In the genomic region with DNA sequence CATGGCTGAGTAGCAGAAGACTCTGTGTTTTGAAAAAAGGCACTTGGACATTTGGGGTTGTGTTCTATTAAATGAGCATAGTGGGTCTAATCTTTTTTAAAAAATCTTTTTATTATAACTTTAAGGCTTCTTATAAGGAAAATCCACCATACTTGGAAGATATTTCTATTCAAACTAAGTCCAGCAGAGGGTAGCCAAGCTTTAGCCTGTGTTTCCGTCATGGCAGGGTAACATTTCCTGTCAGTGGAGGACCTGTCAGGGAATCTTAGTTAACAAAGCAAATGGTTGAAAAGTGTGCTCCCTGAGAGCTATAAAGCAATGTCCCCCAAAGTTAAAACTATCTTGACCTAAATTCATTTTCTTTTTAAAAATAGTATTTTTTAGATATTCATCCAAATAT, we compare ENCODE assay signal across 10 mouse cellular contexts. TPM values are rescaled to one million over a fixed set of nuclear protein-coding genes. Genes with fewer than 3 reads are reported as not detected.
DNase-seq lines count a peak whose midpoint lies in the region; ATAC-seq and TF ChIP-seq lines count a peak whose summit lies in the region.
"Had no signal": no experiment of that assay in that cellular context is flagged by ENCODE, and none has a peak within 500 bp of the region (broad histone marks: within the 10 kb centered on the region; RNA-seq: fewer than 3 reads in every experiment).

No protein-coding gene starts in this region.

- no peak overlapping the region for H3K4me2 ChIP-seq in embryonic facial prominence, embryonic 11.5 days (ENCODE audit: low read depth, low read length)
- H3K4me2 ChIP-seq: forebrain, embryonic 13.5 days had no signal

- no peak overlapping the region for H3K4me3 ChIP-seq in embryonic facial prominence, embryonic 11.5 days (ENCODE audit: low read depth, low read length)
- H3K4me3 ChIP-seq in embryonic facial prominence, embryonic 10.5 days, result no peak overlapping the region
- H3K4me3 ChIP-seq in layer of hippocampus, adult 2 months, result no peak overlapping the region
- H3K4me3 ChIP-seq: forebrain, embryonic 13.5 days had no signal

- H3K9ac ChIP-seq in embryonic facial prominence, embryonic 11.5 days (replicated peaks; ENCODE audit: low read length), result no peak overlapping the region
- H3K9ac ChIP-seq: forebrain, embryonic 13.5 days had no signal

- TF ChIP-seq CTCF in layer of hippocampus, adult 2 months (conservative IDR thresholded peaks at IDR 0.05), result peak; percentile 56
- peak; percentile 46; the same call in 1 of the 2 replicates for TF ChIP-seq CTCF in brain, embryonic 14.5 days (IDR thresholded peaks at IDR 0.05; ENCODE audit: borderline replicate concordance, extremely low read depth, insufficient read depth, insufficient read length)

- DNase-seq in embryonic facial prominence, embryonic 11.5 days (ENCODE audit: low spot score), result peak; percentile 42
- no peak for DNase-seq in embryonic facial prominence, embryonic 10.5 days (ENCODE audit: low spot score)
- no peak for DNase-seq in layer of hippocampus, adult 2 months (ENCODE audit: low spot score in 2 of 2)
- no peak for DNase-seq in layer of hippocampus, postnatal 10 days (ENCODE audit: low spot score in 2 of 2)
- DNase-seq in 3T3-L1 (ENCODE audit: low read depth, low spot score), result peak; percentile 65
- DNase-seq in brain, embryonic 14.5 days (ENCODE audit: low read depth), result peak; percentile 56
- no peak for DNase-seq in spleen, postnatal 10 days (ENCODE audit: low spot score in 2 of 2)
- DNase-seq in thymus, postnatal 14 days, result no peak
- DNase-seq: kidney, postnatal 4 days had no signal

- H3K9me3 ChIP-seq in embryonic facial prominence, embryonic 11.5 days (replicated peaks; ENCODE audit: control insufficient read depth, low read length), result no peaks in the 10 kb centered on the region
- no peaks in the 10 kb centered on the region for H3K9me3 ChIP-seq in embryonic facial prominence, embryonic 10.5 days
- H3K9me3 ChIP-seq: forebrain, embryonic 13.5 days had no signal

- no peaks in the 10 kb centered on the region for H3K4me1 ChIP-seq in embryonic facial prominence, embryonic 11.5 days (ENCODE audit: control insufficient read depth, insufficient read depth, low read length)
- H3K4me1 ChIP-seq in embryonic facial prominence, embryonic 10.5 days, result no peaks in the 10 kb centered on the region
- H3K4me1 ChIP-seq: forebrain, embryonic 13.5 days had no signal

- TF ChIP-seq POLR2A in brain, embryonic 14.5 days (IDR thresholded peaks at IDR 0.05; ENCODE audit: borderline replicate concordance, extremely low read depth, insufficient read depth, insufficient read length, poor library complexity, severe bottlenecking), result no peak

- ATAC-seq in embryonic facial prominence, embryonic 11.5 days (replicated peaks; ENCODE audit: insufficient number of reproducible peaks, low FRiP score, low TSS enrichment, low read depth), result no peak
- ATAC-seq: forebrain, embryonic 13.5 days had no signal

- 26% methylated on average over 1 of the region's 1 CpGs for WGBS in embryonic facial prominence, embryonic 11.5 days
- WGBS in embryonic facial prominence, embryonic 10.5 days, result 30% methylated on average over 1 of the region's 1 CpGs

- H3K36me3 ChIP-seq in embryonic facial prominence, embryonic 11.5 days (replicated peaks; ENCODE audit: control insufficient read depth, insufficient read depth, low read depth, low read length), result no peaks in the 10 kb centered on the region
- H3K36me3 ChIP-seq in embryonic facial prominence, embryonic 10.5 days (replicated peaks), result no peaks in the 10 kb centered on the region

- H3K27ac ChIP-seq in embryonic facial prominence, embryonic 11.5 days (replicated peaks; ENCODE audit: low read depth, low read length), result no peak overlapping the region
- no peak overlapping the region for H3K27ac ChIP-seq in embryonic facial prominence, embryonic 10.5 days (replicated peaks)
- no peak overlapping the region for H3K27ac ChIP-seq in layer of hippocampus, adult 2 months
- H3K27ac ChIP-seq: forebrain, embryonic 13.5 days had no signal

- no peaks in the 10 kb centered on the region for H3K27me3 ChIP-seq in embryonic facial prominence, embryonic 11.5 days (ENCODE audit: control insufficient read depth, insufficient read depth, low read length)
- peaks cover 5% of the 10 kb centered on the region; the same call in 1 of the 2 replicates for H3K27me3 ChIP-seq in embryonic facial prominence, embryonic 10.5 days (replicated peaks; ENCODE audit: low read depth, poor library complexity, severe bottlenecking)

RNA-seq across cellular contexts. Expression of a gene that starts 4.1 kb away (rescaled TPM):
- polyA plus RNA-seq in embryonic facial prominence, embryonic 11.5 days (2014; fragmentation: Nextera tagmentation; extraction: Ambion mirVana), result 21.8 and 22.7 TPM in 2 replicates
- polyA plus RNA-seq in embryonic facial prominence, embryonic 10.5 days (2016; fragmentation: Nextera tagmentation; extraction: Ambion mirVana), result 22.6 and 24.8 TPM in 2 replicates
- total RNA-seq in layer of hippocampus, adult 2 months (2021), result 10 to 100 TPM; 19.3 to 22.0 TPM
- 10 to 100 TPM; 23.5 to 26.5 TPM for total RNA-seq in layer of hippocampus, postnatal 10 days (2021)
- 18.7 and 23.6 TPM in 2 replicates for polyA plus RNA-seq in brain, embryonic 14.5 days (2012; rRNA removed)

RNA-seq across cellular contexts. Expression of a gene that starts 22.7 kb away (rescaled TPM):
- polyA plus RNA-seq in embryonic facial prominence, embryonic 11.5 days (2014; fragmentation: Nextera tagmentation; extraction: Ambion mirVana), result 1.5 and 1.6 TPM in 2 replicates
- polyA plus RNA-seq in embryonic facial prominence, embryonic 10.5 days (2016; fragmentation: Nextera tagmentation; extraction: Ambion mirVana), result 0.86 and 1.4 TPM in 2 replicates
- total RNA-seq in layer of hippocampus, adult 2 months (2021), result 10 to 100 TPM; 30.6 to 33.1 TPM
- 10 to 100 TPM; 18.6 to 19.0 TPM for total RNA-seq in layer of hippocampus, postnatal 10 days (2021)
- 1.2 and 2.2 TPM in 2 replicates for polyA plus RNA-seq in brain, embryonic 14.5 days (2012; rRNA removed)

Comparison
In these comparisons a context has a peak if more than half of its experiments do, and no peak if none do; other contexts are left out.
1. DNase-seq: peak in embryonic facial prominence, embryonic 11.5 days (single experiment), 3T3-L1 (single experiment) and brain, embryonic 14.5 days (single experiment); none in embryonic facial prominence, embryonic 10.5 days (single experiment), layer of hippocampus, adult 2 months (0 of 2), layer of hippocampus, postnatal 10 days (0 of 2), spleen, postnatal 10 days (0 of 2) and thymus, postnatal 14 days (single experiment).